19 mouse cellular contexts compared by ENCODE assay signal in genomic region chr17:5269774-5270173, GRCm38 (mm10).
"Had no signal": no experiment of that assay in that cellular context is flagged by ENCODE, and none has a peak within 500 bp of the region (broad histone marks: within the 10 kb centered on the region; RNA-seq: fewer than 3 reads in every experiment).

No protein-coding gene starts in this region.

- ATAC-seq: liver, postnatal 0 days had no signal

- H3K4me3 ChIP-seq: kidney, embryonic 15.5 days; limb, embryonic 12.5 days; liver, embryonic 13.5 days; lung, embryonic 15.5 days; megakaryocyte, embryonic 14.5 days had no signal

- H3K4me1 ChIP-seq: liver, embryonic 13.5 days had no signal

- H3K27me3 ChIP-seq: kidney, embryonic 15.5 days; limb, embryonic 12.5 days; liver, embryonic 13.5 days; lung, embryonic 15.5 days; megakaryocyte, embryonic 14.5 days had no signal

- H3K9ac ChIP-seq: kidney, embryonic 15.5 days; limb, embryonic 12.5 days; liver, embryonic 13.5 days; liver, postnatal 0 days; lung, embryonic 15.5 days had no signal

- DNase-seq: kidney, adult 18-20 months; kidney, postnatal 14 days; layer of hippocampus, adult 9-11 months; layer of hippocampus, postnatal 36 days; liver; liver, embryonic 13.5 days; liver, postnatal 0 days; lung, postnatal 14 days; right cerebral cortex, adult 18-20 months; right cerebral cortex, postnatal 25 days; thymus, adult 18-20 months; thymus, postnatal 14 days had no signal

- H3K4me2 ChIP-seq: kidney, embryonic 15.5 days; limb, embryonic 12.5 days; liver, embryonic 13.5 days; lung, embryonic 15.5 days; midbrain, embryonic 11.5 days had no signal

- H3K27ac ChIP-seq: kidney, embryonic 15.5 days; limb, embryonic 12.5 days; liver, embryonic 13.5 days; lung, embryonic 15.5 days; macrophage; stomach, postnatal 0 days had no signal

- H3K9me3 ChIP-seq: kidney, embryonic 15.5 days; limb, embryonic 12.5 days; liver, embryonic 13.5 days; lung, embryonic 15.5 days; megakaryocyte, embryonic 14.5 days had no signal
